Mouse (Mus musculus) heart, embryonic 16.5 days (tissue): ENCODE data around the gene Zbtb20. TPM values are rescaled to one million over a fixed set of nuclear protein-coding genes. Genes with fewer than 3 reads are reported as not detected.

Source experiments
- ATAC-seq: fragments of 200-750 bp; cut with Nextera tagmentation; replicated peaks from 2 replicates; pipeline ENCODE4 v1.8.0; 2017; ENCODE audit warnings: moderate number of reproducible peaks; ENCODE audit not compliant: insufficient read depth, low FRiP score; ENCODE audit errors: extremely low read depth
- H3K27ac ChIP-seq: fragments of 300-500 bp; sonication (generic); 2 replicates; pipeline ENCODE4 v1.5.1; 2014; ENCODE audit warnings: mild to moderate bottlenecking, low read length, control low read depth, moderate library complexity
- H3K27me3 ChIP-seq: fragments of 300-500 bp; sonication (generic); 2 replicates; pipeline ENCODE4 v1.6.1; 2014; ENCODE audit warnings: low read length, mixed read lengths; ENCODE audit not compliant: control insufficient read depth, insufficient read depth
- H3K36me3 ChIP-seq: fragments of 300-500 bp; sonication (generic); 2 replicates; pipeline ENCODE4 v1.6.1; 2014; ENCODE audit not compliant: control insufficient read depth, insufficient read depth
- H3K4me1 ChIP-seq: fragments of 300-500 bp; sonication (generic); 2 replicates; pipeline ENCODE4 v1.6.1; 2014; ENCODE audit warnings: low read length, mixed read lengths; ENCODE audit not compliant: control insufficient read depth, insufficient read depth
- H3K4me2 ChIP-seq: fragments of 300-500 bp; sonication (generic); 2 replicates; pipeline ENCODE4 v1.6.1; 2014; ENCODE audit warnings: low read depth, mild to moderate bottlenecking, control low read depth, low read length
- H3K4me3 ChIP-seq: fragments of 300-500 bp; sonication (generic); 2 replicates; pipeline ENCODE4 v1.5.1; 2014; ENCODE audit warnings: mild to moderate bottlenecking, control low read depth, low read length
- H3K9ac ChIP-seq: fragments of 300-500 bp; sonication (generic); 2 replicates; pipeline ENCODE4 v1.6.1; 2014; ENCODE audit warnings: low read length, control low read depth
- H3K9me3 ChIP-seq: fragments of 300-500 bp; sonication (generic); replicated peaks from 2 replicates; pipeline ENCODE4 v1.6.1; 2016; ENCODE audit warnings: low read length; ENCODE audit not compliant: control insufficient read depth
- WGBS: fragments of 180-500 bp; shearing (Covaris S2); extraction: QIAGEN DNeasy Blood & Tissue Kit; methylation state at CpG from one replicate; pipeline ENCODE4 v1.1.7; 2014; 5-methylcytosine and 5-hydroxymethylcytosine counted together
- polyA plus RNA-seq: library from polyadenylated mRNA; unstranded; fragments of >200 nt; fragmentation: Nextera tagmentation; extraction: Ambion mirVana; gene quantifications from 2 replicates; pipeline ENCODE4 v1.2.1, GENCODE M21; 2015

Zbtb20 gene
- polyA plus RNA-seq, 1 experiment from 2014 or later: 45.2 TPM

- Histone ChIP-seq H3K9ac (no peak overlapping the region), H3K4me3 (no peak overlapping the region), H3K27me3 (no peaks in the 10 kb centered on the region), H3K36me3 (no peaks in the 10 kb centered on the region), H3K27ac (no peak overlapping the region), H3K9me3 (no peaks in the 10 kb centered on the region), H3K4me1 (no peaks in the 10 kb centered on the region), H3K4me2 (no peak overlapping the region)
- 85% methylated on average over 5 of the region's 5 CpGs for WGBS
- no peak for ATAC-seq
These were observed 223.0 kb downstream of the Zbtb20 start for GRCm38 (mm10) chr16:43098666-43099065.

- no peak overlapping the region for H3K4me2 ChIP-seq
- WGBS: 74% methylated on average over 1 of the region's 1 CpGs
- H3K36me3 ChIP-seq: no peaks in the 10 kb centered on the region
- no peak overlapping the region for H3K4me3 ChIP-seq
- no peaks in the 10 kb centered on the region for H3K9me3 ChIP-seq
- H3K27ac ChIP-seq: no peak overlapping the region
- H3K27me3 ChIP-seq: no peaks in the 10 kb centered on the region
- no peak overlapping the region for H3K9ac ChIP-seq
- H3K4me1 ChIP-seq: no peaks in the 10 kb centered on the region
- ATAC-seq: no peak
These were observed 235.6 kb downstream of the Zbtb20 start for GRCm38 (mm10) chr16:43111288-43111687.

- no peak for ATAC-seq
- Histone ChIP-seq H3K4me3 (no peak overlapping the region), H3K4me2 (no peak overlapping the region), H3K36me3 (no peaks in the 10 kb centered on the region), H3K9ac (no peak overlapping the region), H3K4me1 (no peaks in the 10 kb centered on the region), H3K27ac (no peak overlapping the region), H3K27me3 (no peaks in the 10 kb centered on the region), H3K9me3 (no peaks in the 10 kb centered on the region)
- WGBS: 46% methylated on average over 1 of the region's 1 CpGs
These were observed 238.3 kb downstream of the Zbtb20 start for GRCm38 (mm10) chr16:43113968-43114367.

- no peak overlapping the region for H3K4me3 ChIP-seq
- ATAC-seq: no peak
- no peak overlapping the region for H3K9ac ChIP-seq
- H3K4me2 ChIP-seq: no peak overlapping the region
- H3K27me3 ChIP-seq: no peaks in the 10 kb centered on the region
- WGBS: 80% methylated on average over 4 of the region's 4 CpGs
- H3K9me3 ChIP-seq: no peaks in the 10 kb centered on the region
- H3K36me3 ChIP-seq: no peaks in the 10 kb centered on the region
- H3K4me1 ChIP-seq: 0 out of 2 replicates have a peak, but pooled peaks cover 5% of the 10 kb centered on the region
- H3K27ac ChIP-seq: no peak overlapping the region
These were observed 254.3 kb downstream of the Zbtb20 start for GRCm38 (mm10) chr16:43129966-43130365.

GRCm38 (mm10) chr16:43130583-43130982 lies 254.9 kb downstream of the Zbtb20 start:
- 70% methylated on average over 6 of the region's 6 CpGs for WGBS
- ATAC-seq: no peak

DNA sequence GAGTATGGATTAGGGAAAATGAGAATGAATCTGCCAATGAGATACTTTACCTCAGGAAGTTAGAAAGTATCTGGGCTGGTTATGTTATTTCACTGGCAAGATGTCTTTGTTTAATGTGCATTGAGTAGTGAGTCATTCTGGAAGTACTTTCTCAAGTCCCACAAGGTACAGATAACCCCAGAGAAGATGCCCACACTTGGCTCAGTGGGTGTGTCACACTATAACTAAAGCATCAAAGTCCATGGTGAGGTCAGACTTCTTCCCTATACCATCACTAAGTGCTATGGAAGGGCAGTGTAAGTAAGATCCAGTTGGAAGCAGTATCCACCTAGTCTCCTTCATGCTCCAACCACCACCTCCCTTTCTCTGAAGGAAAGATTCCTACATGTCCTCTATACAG lies 255.4 kb downstream of the Zbtb20 start:
- Histone ChIP-seq H3K4me3 (no peak overlapping the region), H3K4me1 (0 out of 2 replicates have a peak, but pooled peaks cover 5% of the 10 kb centered on the region), H3K27ac (no peak overlapping the region), H3K4me2 (no peak overlapping the region), H3K9ac (no peak overlapping the region), H3K36me3 (no peaks in the 10 kb centered on the region), H3K9me3 (no peaks in the 10 kb centered on the region), H3K27me3 (no peaks in the 10 kb centered on the region)
- ATAC-seq: no peak

More at GRCm38 (mm10) chr16:43130583-43130982, 254.9 kb downstream of the Zbtb20 start:
- Histone ChIP-seq H3K9me3 (no peaks in the 10 kb centered on the region), H3K27ac (no peak overlapping the region), H3K4me3 (no peak overlapping the region), H3K4me2 (no peak overlapping the region), H3K27me3 (no peaks in the 10 kb centered on the region), H3K36me3 (no peaks in the 10 kb centered on the region), H3K9ac (no peak overlapping the region), H3K4me1 (0 out of 2 replicates have a peak, but pooled peaks cover 5% of the 10 kb centered on the region)

DNA sequence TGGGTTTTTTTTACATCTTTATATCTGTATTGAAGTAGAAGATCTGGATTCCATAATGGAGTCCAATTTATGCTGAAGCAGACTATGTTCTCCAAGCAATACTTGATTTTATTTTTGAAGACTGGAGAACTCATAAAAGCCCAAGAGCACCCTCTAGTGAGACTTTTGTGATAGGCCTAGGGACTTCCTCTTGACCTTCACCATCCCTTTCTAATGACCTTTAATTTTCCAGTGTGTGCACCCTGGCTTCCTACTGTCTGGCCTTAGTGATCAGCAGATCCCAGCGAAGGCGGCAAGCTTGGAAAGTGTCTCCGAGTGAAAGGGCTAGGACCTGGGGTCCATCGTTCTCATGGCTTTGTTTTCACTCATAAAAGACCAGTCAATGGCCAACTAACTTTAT lies 292.8 kb downstream of the Zbtb20 start:
- Histone ChIP-seq H3K9ac (no peak overlapping the region), H3K4me3 (no peak overlapping the region), H3K4me2 (no peak overlapping the region), H3K9me3 (no peaks in the 10 kb centered on the region), H3K36me3 (no peaks in the 10 kb centered on the region), H3K4me1 (no peaks in the 10 kb centered on the region), H3K27me3 (no peaks in the 10 kb centered on the region), H3K27ac (no peak overlapping the region)
- WGBS: 73% methylated on average over 4 of the region's 4 CpGs
- ATAC-seq: no peak

DNA sequence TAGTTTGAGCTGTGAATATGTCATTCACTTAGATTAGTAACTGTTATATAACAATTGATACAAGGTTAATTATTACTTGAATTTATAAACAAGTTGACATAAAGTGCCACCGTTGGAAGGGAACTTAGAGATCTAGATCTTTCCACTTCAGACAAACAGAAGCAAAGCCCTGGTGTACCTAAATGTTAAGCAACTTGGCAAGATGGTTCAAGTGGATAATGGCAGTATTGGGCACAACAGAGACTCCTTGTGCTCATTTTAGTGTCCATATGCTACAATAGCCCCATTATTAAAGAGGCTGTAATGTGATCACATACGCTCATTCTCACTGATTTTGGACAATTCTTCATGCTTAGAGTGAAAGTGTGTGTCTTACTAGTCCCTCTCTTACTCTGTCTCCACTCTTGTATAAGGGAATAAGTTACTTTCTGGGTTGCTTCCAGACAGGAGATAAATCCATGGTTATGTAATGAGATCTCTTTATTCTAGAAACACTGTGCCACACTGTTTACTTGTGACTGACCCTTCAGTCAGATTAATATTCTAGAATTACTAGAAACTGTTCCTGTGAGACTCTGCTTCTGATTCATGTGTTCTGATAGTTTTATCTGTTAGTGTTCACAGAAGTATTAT lies 293.7 kb downstream of the Zbtb20 start:
- H3K9ac ChIP-seq: no peak overlapping the region
- no peaks in the 10 kb centered on the region for H3K27me3 ChIP-seq
- H3K4me3 ChIP-seq: no peak overlapping the region
- no peaks in the 10 kb centered on the region for H3K4me1 ChIP-seq
- H3K36me3 ChIP-seq: no peaks in the 10 kb centered on the region
- H3K27ac ChIP-seq: no peak overlapping the region
- no peaks in the 10 kb centered on the region for H3K9me3 ChIP-seq
- no peak overlapping the region for H3K4me2 ChIP-seq
- ATAC-seq: no peak
- 81% methylated on average over 2 of the region's 2 CpGs for WGBS

- no peak for ATAC-seq
- Histone ChIP-seq H3K36me3 (no peaks in the 10 kb centered on the region), H3K9ac (no peak overlapping the region), H3K27ac (no peak overlapping the region), H3K4me1 (no peaks in the 10 kb centered on the region), H3K9me3 (no peaks in the 10 kb centered on the region), H3K27me3 (no peaks in the 10 kb centered on the region), H3K4me3 (no peak overlapping the region), H3K4me2 (no peak overlapping the region)
- 77% methylated on average over 2 of the region's 2 CpGs for WGBS
These were observed 296.5 kb downstream of the Zbtb20 start for GRCm38 (mm10) chr16:43172139-43172538.
